Mouse (Mus musculus) hindbrain, postnatal 0 days (tissue): ENCODE measurements at regions not wholly inside any gene's neighbourhood (a gene's known extent, or its start where the extent isn't known, plus 50 kb on each side); places are given as distances from the start of the nearest gene placed in this dataset.
"Not testable (repeated sequence)": the region's sequence is repeated elsewhere in the genome, so short reads cannot be mapped to it uniquely, and the experiment has no call there.

Source experiments
- ATAC-seq: fragments of 200-750 bp; cut with Nextera tagmentation; 2 replicates; pipeline ENCODE4 v1.8.0; 2017; ENCODE audit warnings: mild to moderate bottlenecking, moderate TSS enrichment, moderate library complexity
- DNase-seq: peaks from one replicate; pipeline ENCODE4 v3.0.0-alpha.2; 2015; ENCODE audit warnings: low spot score
- H3K27ac ChIP-seq: fragments of 300-500 bp; sonication (generic); 2 replicates; pipeline ENCODE4 v1.5.1; 2014; ENCODE audit warnings: mild to moderate bottlenecking
- H3K27me3 ChIP-seq: fragments of 300-500 bp; sonication (generic); 2 replicates; pipeline ENCODE4 v1.6.1; 2014; ENCODE audit warnings: low read length, mixed read lengths; ENCODE audit not compliant: insufficient read depth
- H3K36me3 ChIP-seq: fragments of 300-500 bp; sonication (generic); 2 replicates; pipeline ENCODE4 v1.6.1; 2014; ENCODE audit warnings: low read length, mixed read lengths; ENCODE audit not compliant: insufficient read depth
- H3K4me1 ChIP-seq: fragments of 300-500 bp; sonication (generic); 2 replicates; pipeline ENCODE4 v1.6.1; 2014; ENCODE audit warnings: antibody characterized with exemption, low read length, mixed read lengths; ENCODE audit not compliant: insufficient read depth
- H3K4me2 ChIP-seq: fragments of 300-500 bp; sonication (generic); 2 replicates; pipeline ENCODE4 v1.6.1; 2014; ENCODE audit warnings: low read depth, mild to moderate bottlenecking, low read length, moderate library complexity, mixed read lengths
- H3K4me3 ChIP-seq: fragments of 300-500 bp; sonication (generic); 2 replicates; pipeline ENCODE4 v1.5.1; 2014; ENCODE audit warnings: low read length
- H3K9ac ChIP-seq: fragments of 300-500 bp; sonication (generic); replicated peaks from 2 replicates; pipeline ENCODE4 v1.6.1; 2014; ENCODE audit warnings: mild to moderate bottlenecking, low read length, moderate library complexity, mixed read lengths
- H3K9me3 ChIP-seq: fragments of 300-500 bp; sonication (generic); 2 replicates; pipeline ENCODE4 v1.6.1; 2016; ENCODE audit warnings: low read length, mixed read lengths
- CTCF ChIP-seq: IDR thresholded peaks from 2 replicates; pipeline ENCODE4 v1.5.1; 2016; ENCODE audit warnings: antibody characterized with exemption, control low read depth, low read depth
- WGBS: fragments of 180-500 bp; shearing (Covaris S2); extraction: QIAGEN DNeasy Blood & Tissue Kit; methylation state at CpG from one replicate; pipeline ENCODE4 v1.1.7; 2014; 5-methylcytosine and 5-hydroxymethylcytosine counted together

GRCm38 (mm10) chr3:151938472-151939029 lies 101.1 kb upstream of the Ptgfr start:
- WGBS, result 87% methylated on average over 2 of the region's 2 CpGs
- Histone ChIP-seq H3K4me3 (no peak overlapping the region), H3K27me3 (no peaks in the 10 kb centered on the region), H3K27ac (no peak overlapping the region), H3K36me3 (no peaks in the 10 kb centered on the region), H3K9me3 (no peaks in the 10 kb centered on the region), H3K4me1 (no peaks in the 10 kb centered on the region), H3K9ac (no peak overlapping the region), H3K4me2 (no peak overlapping the region)
- no peak for ATAC-seq
- DNase-seq, result no peak
- TF ChIP-seq CTCF, result no peak

- no peaks in the 10 kb centered on the region for H3K27me3 ChIP-seq
- no peak overlapping the region for H3K4me2 ChIP-seq
- H3K27ac ChIP-seq, result no peak overlapping the region
- no peak for TF ChIP-seq CTCF
- H3K9me3 ChIP-seq, result no peaks in the 10 kb centered on the region
- H3K36me3 ChIP-seq, result no peaks in the 10 kb centered on the region
- DNase-seq (no peak), ATAC-seq (no peak)
- no peak overlapping the region for H3K9ac ChIP-seq
- H3K4me1 ChIP-seq, result no peaks in the 10 kb centered on the region
- no peak overlapping the region for H3K4me3 ChIP-seq
Measured at GRCm38 (mm10) chr3:151931656-151932055, 94.2 kb upstream of the Ptgfr start.

GRCm38 (mm10) chr3:151931096-151931495 lies 93.7 kb upstream of the Ptgfr start:
- no peak for TF ChIP-seq CTCF
- no peak for DNase-seq
- 87% methylated on average over 3 of the region's 3 CpGs for WGBS

GRCm38 (mm10) chr3:151914010-151914513 lies 76.6 kb upstream of the Ptgfr start:
- Histone ChIP-seq H3K27me3 (no peaks in the 10 kb centered on the region), H3K9ac (no peak overlapping the region), H3K9me3 (no peaks in the 10 kb centered on the region), H3K4me3 (no peak overlapping the region), H3K36me3 (no peaks in the 10 kb centered on the region), H3K4me2 (peak overlapping the region; percentile 10; the same call in 1 of the 2 replicates), H3K27ac (no peak overlapping the region), H3K4me1 (no peaks in the 10 kb centered on the region)
- DNase-seq, result peak; percentile 31
- 43% methylated on average over 13 of the region's 13 CpGs for WGBS
- ATAC-seq, result peak; percentile 70
- no peak for TF ChIP-seq CTCF

More at GRCm38 (mm10) chr3:151931096-151931495, 93.7 kb upstream of the Ptgfr start:
- H3K36me3 ChIP-seq, result no peaks in the 10 kb centered on the region
- no peak overlapping the region for H3K27ac ChIP-seq
- no peak overlapping the region for H3K9ac ChIP-seq
- no peak for ATAC-seq
- no peaks in the 10 kb centered on the region for H3K27me3 ChIP-seq
- H3K4me1 ChIP-seq, result no peaks in the 10 kb centered on the region
- H3K4me3 ChIP-seq, result no peak overlapping the region
- no peak overlapping the region for H3K4me2 ChIP-seq
- H3K9me3 ChIP-seq, result no peaks in the 10 kb centered on the region

- not testable (repeated sequence) for H3K4me3 ChIP-seq, H3K9ac ChIP-seq, H3K27ac ChIP-seq, ATAC-seq, H3K4me2 ChIP-seq, H3K4me1 ChIP-seq, H3K27me3 ChIP-seq, H3K9me3 ChIP-seq, DNase-seq, H3K36me3 ChIP-seq
- 84% methylated on average over 11 of the region's 11 CpGs for WGBS
Measured at GRCm38 (mm10) chr3:151912292-151912691, 74.9 kb upstream of the Ptgfr start.

GRCm38 (mm10) chr3:151910851-151911250 lies 73.4 kb upstream of the Ptgfr start:
- H3K4me1 ChIP-seq, result no peaks in the 10 kb centered on the region
- ATAC-seq, result no peak
- no peak overlapping the region for H3K4me3 ChIP-seq
- no peak overlapping the region for H3K4me2 ChIP-seq
- H3K27me3 ChIP-seq, result no peaks in the 10 kb centered on the region
- no peak overlapping the region for H3K9ac ChIP-seq
- H3K27ac ChIP-seq, result no peak overlapping the region
- WGBS, result 92% methylated on average over 2 of the region's 2 CpGs
- H3K9me3 ChIP-seq, result no peaks in the 10 kb centered on the region
- no peaks in the 10 kb centered on the region for H3K36me3 ChIP-seq
- DNase-seq, result no peak
- no peak for TF ChIP-seq CTCF

GRCm38 (mm10) chr3:151909344-151909743 lies 71.9 kb upstream of the Ptgfr start:
- H3K4me1 ChIP-seq, result no peaks in the 10 kb centered on the region
- no peaks in the 10 kb centered on the region for H3K27me3 ChIP-seq
- no peak for TF ChIP-seq CTCF
- H3K4me2 ChIP-seq, result no peak overlapping the region
- no peak for DNase-seq
- no peaks in the 10 kb centered on the region for H3K9me3 ChIP-seq
- H3K27ac ChIP-seq, result no peak overlapping the region
- ATAC-seq, result no peak
- H3K9ac ChIP-seq, result no peak overlapping the region
- 81% methylated on average over 3 of the region's 3 CpGs for WGBS
- no peak overlapping the region for H3K4me3 ChIP-seq
- H3K36me3 ChIP-seq, result no peaks in the 10 kb centered on the region
